Mouse (Mus musculus): Measurements from ENCODE around the gene Phykpl.

DNA sequence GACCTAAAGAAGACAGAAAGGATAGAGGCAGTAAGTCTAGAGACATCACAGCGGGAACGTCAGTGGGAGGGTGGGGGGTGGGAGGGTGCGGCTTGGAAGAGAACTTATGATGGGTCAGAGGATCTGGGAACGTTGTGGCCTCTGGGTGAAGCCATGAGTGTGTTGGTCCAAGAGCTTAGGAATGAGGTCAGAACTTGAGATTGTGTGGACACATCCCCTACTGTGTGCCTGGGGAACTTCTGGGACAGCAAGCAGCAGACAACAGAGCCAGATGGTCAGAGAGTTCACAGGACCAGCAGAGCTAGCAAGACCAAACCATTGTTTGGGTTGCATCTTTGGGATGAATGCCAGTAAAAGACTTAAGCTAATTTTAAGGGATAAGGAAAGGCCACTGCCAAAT is 15.8 kb upstream of the Phykpl start:
- TF ChIP-seq CTCF (IDR thresholded peaks at IDR 0.05; ENCODE audit: low read depth) (no peak), EP300 (IDR thresholded peaks at IDR 0.05; ENCODE audit: low read depth) (no peak)

Measured in heart, postnatal 0 days (tissue).